Mouse (Mus musculus) limb, embryonic 14.5 days (tissue): ENCODE results near the gene Notum. TPM values are rescaled to one million over a fixed set of nuclear protein-coding genes. Genes with fewer than 3 reads are reported as not detected.
"Not testable (repeated sequence)": the region's sequence is repeated elsewhere in the genome, so short reads cannot be mapped to it uniquely, and the experiment has no call there.

Experiments used
- ATAC-seq: fragments of 200-750 bp; cut with Nextera tagmentation; 2 replicates; pipeline ENCODE4 v1.8.0; 2017; ENCODE audit warnings: low read depth, moderate number of reproducible peaks, moderate TSS enrichment; ENCODE audit not compliant: low FRiP score
- DNase-seq: peaks from one replicate; pipeline ENCODE4 v3.0.0-alpha.2; 2015; ENCODE audit warnings: low spot score
- H3K27ac ChIP-seq: fragments of 300-500 bp; sonication (generic); replicated peaks from 2 replicates; pipeline ENCODE4 v1.5.1; 2014; ENCODE audit warnings: low read depth, mild to moderate bottlenecking, low read length, moderate library complexity, mixed read lengths
- H3K27me3 ChIP-seq: fragments of 300-500 bp; sonication (generic); 2 replicates; pipeline ENCODE4 v1.6.1; 2014; ENCODE audit warnings: low read length, mixed read lengths; ENCODE audit not compliant: control insufficient read depth, insufficient read depth
- H3K36me3 ChIP-seq: fragments of 300-500 bp; sonication (generic); 2 replicates; pipeline ENCODE4 v1.6.1; 2014; ENCODE audit warnings: mild to moderate bottlenecking, low read length, moderate library complexity, mixed read lengths; ENCODE audit not compliant: control insufficient read depth, insufficient read depth
- H3K4me1 ChIP-seq: fragments of 300-500 bp; sonication (generic); 2 replicates; pipeline ENCODE4 v1.6.1; 2014; ENCODE audit warnings: antibody characterized with exemption, low read length, mixed read lengths; ENCODE audit not compliant: control insufficient read depth, insufficient read depth
- H3K4me2 ChIP-seq: fragments of 300-500 bp; sonication (generic); replicated peaks from 2 replicates; pipeline ENCODE4 v1.6.1; 2014; ENCODE audit warnings: low read depth, mild to moderate bottlenecking, low read length, moderate library complexity; ENCODE audit not compliant: severe bottlenecking
- H3K4me3 ChIP-seq: fragments of 300-500 bp; sonication (generic); replicated peaks from 2 replicates; pipeline ENCODE4 v1.5.1; 2014; ENCODE audit warnings: low read length
- H3K9ac ChIP-seq: fragments of 300-500 bp; sonication (generic); 2 replicates; pipeline ENCODE4 v1.6.1; 2014; ENCODE audit warnings: mild to moderate bottlenecking, low read depth, low read length, moderate library complexity; ENCODE audit not compliant: severe bottlenecking
- H3K9me3 ChIP-seq: fragments of 300-500 bp; sonication (generic); 2 replicates; pipeline ENCODE4 v1.6.1; 2016; ENCODE audit warnings: low read length; ENCODE audit not compliant: control insufficient read depth
- POLR2A ChIP-seq: fragments of 200-500 bp; IDR thresholded peaks from 2 replicates; pipeline ENCODE4 v1.8.0; 2012; ENCODE audit warnings: inconsistent platforms, mild to moderate bottlenecking, moderate library complexity, borderline replicate concordance; ENCODE audit not compliant: insufficient read depth, insufficient read length; ENCODE audit errors: extremely low read depth
- WGBS: fragments of 180-500 bp; shearing (Covaris S2); extraction: QIAGEN DNeasy Blood & Tissue Kit; methylation state at CpG from one replicate; pipeline ENCODE4 v1.1.7; 2014; 5-methylcytosine and 5-hydroxymethylcytosine counted together
- polyA plus RNA-seq, 2 experiments: library from polyadenylated mRNA; depleted of rRNA in 1 of 2; stranded (reverse) in 1 of 2; unstranded in 1 of 2; fragments of >200 nt; fragmentation: Nextera tagmentation in 1 of 2; extraction: Ambion mirVana in 1 of 2; gene quantifications; 2 replicates each; pipeline versions ENCODE4 v1.2.1 to v1.2.3; 2012 to 2014

Notum gene
- polyA plus RNA-seq, 2 experiments: 4.7 to 12.8 TPM

DNA sequence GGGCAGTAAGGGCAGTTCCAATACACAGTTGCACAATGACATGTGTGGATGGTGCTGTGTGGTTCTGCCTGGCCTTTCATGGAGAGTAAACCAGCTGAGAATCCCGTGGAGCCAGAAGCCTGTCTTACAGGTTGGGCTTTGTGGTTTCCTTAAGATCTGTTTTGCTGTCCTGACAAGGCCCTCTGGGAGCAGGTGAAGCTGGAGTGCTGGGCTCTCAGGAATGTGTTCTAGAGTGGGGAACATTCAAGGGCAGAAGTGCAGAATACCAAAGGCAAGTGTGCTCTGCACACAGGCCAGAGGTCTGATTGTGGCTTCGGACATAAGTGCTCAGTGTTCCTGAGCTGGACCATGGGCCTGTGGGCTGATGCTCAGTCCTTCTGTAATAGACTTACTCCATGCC is 23.7 kb upstream of the Notum start:
- H3K27ac ChIP-seq: no peak overlapping the region
- H3K4me1 ChIP-seq: no peaks in the 10 kb centered on the region
- no peaks in the 10 kb centered on the region for H3K9me3 ChIP-seq
- no peaks in the 10 kb centered on the region for H3K27me3 ChIP-seq
- DNase-seq (no peak), ATAC-seq (no peak)
- H3K9ac ChIP-seq: no peak overlapping the region
- TF ChIP-seq POLR2A: no peak
- peaks cover 66% of the 10 kb centered on the region for H3K36me3 ChIP-seq
- H3K4me3 ChIP-seq: no peak overlapping the region
- 77% methylated on average over 2 of the region's 2 CpGs for WGBS
- H3K4me2 ChIP-seq: no peak overlapping the region

- Histone ChIP-seq H3K9me3 (no peaks in the 10 kb centered on the region), H3K36me3 (peaks cover 66% of the 10 kb centered on the region)
- ATAC-seq: no peak
Measured at GRCm38 (mm10) chr11:120684086-120684485, 23.1 kb upstream of the Notum start.

GRCm38 (mm10) chr11:120683536-120683935 is 22.6 kb upstream of the Notum start:
- H3K36me3 ChIP-seq: peaks cover 64% of the 10 kb centered on the region
- TF ChIP-seq POLR2A: no peak
- H3K9me3 ChIP-seq: no peaks in the 10 kb centered on the region
- no peak overlapping the region for H3K4me2 ChIP-seq
- ATAC-seq (no peak), DNase-seq (no peak)
- WGBS: 97% methylated on average over 3 of the region's 3 CpGs
- no peaks in the 10 kb centered on the region for H3K27me3 ChIP-seq
- no peak overlapping the region for H3K9ac ChIP-seq
- no peak overlapping the region for H3K27ac ChIP-seq
- H3K4me1 ChIP-seq: no peaks in the 10 kb centered on the region
- H3K4me3 ChIP-seq: no peak overlapping the region

More at GRCm38 (mm10) chr11:120684086-120684485, 23.1 kb upstream of the Notum start:
- DNase-seq: no peak
- no peak for TF ChIP-seq POLR2A
- no peak overlapping the region for H3K4me2 ChIP-seq
- WGBS: 70% methylated on average over 2 of the region's 2 CpGs
- H3K4me3 ChIP-seq: no peak overlapping the region
- no peak overlapping the region for H3K9ac ChIP-seq
- no peaks in the 10 kb centered on the region for H3K27me3 ChIP-seq
- no peak overlapping the region for H3K27ac ChIP-seq
- H3K4me1 ChIP-seq: no peaks in the 10 kb centered on the region

- Histone ChIP-seq H3K9me3 (no peaks in the 10 kb centered on the region), H3K4me2 (no peak overlapping the region), H3K4me1 (no peaks in the 10 kb centered on the region), H3K27me3 (no peaks in the 10 kb centered on the region), H3K9ac (no peak overlapping the region), H3K4me3 (no peak overlapping the region), H3K36me3 (peaks cover 67% of the 10 kb centered on the region), H3K27ac (no peak overlapping the region)
- ATAC-seq (no peak), DNase-seq (no peak)
- WGBS: 88% methylated on average over 5 of the region's 5 CpGs
- TF ChIP-seq POLR2A: no peak
Measured at GRCm38 (mm10) chr11:120682683-120683082, 21.7 kb upstream of the Notum start.

DNA sequence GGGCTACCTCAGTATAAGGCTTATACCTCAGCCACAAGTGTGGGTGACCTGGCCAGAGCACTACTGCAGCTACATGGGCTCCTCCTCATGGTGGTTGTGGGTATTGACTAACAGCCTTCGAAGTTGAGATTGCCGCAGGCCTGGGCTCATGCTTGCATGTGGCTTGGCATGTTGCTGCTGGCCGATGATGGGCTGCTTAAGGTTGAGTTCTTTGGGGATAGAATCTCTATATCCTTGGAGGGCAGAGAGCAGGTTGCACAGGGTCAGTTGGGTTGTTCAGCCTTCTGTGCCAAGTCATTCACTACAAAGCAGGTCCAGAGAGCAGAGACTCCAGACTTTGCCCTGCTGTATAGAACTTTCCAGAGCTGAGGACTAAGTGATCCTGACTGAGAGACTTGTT is 18.9 kb upstream of the Notum start:
- no peak for DNase-seq
- 84% methylated on average over 3 of the region's 3 CpGs for WGBS
- no peak overlapping the region for H3K9ac ChIP-seq
- H3K4me3 ChIP-seq: no peak overlapping the region
- H3K9me3 ChIP-seq: no peaks in the 10 kb centered on the region
- peaks cover 60% of the 10 kb centered on the region for H3K36me3 ChIP-seq
- ATAC-seq: no peak
- H3K27ac ChIP-seq: no peak overlapping the region
- no peaks in the 10 kb centered on the region for H3K4me1 ChIP-seq
- TF ChIP-seq POLR2A: no peak
- H3K27me3 ChIP-seq: no peaks in the 10 kb centered on the region
- no peak overlapping the region for H3K4me2 ChIP-seq

DNA sequence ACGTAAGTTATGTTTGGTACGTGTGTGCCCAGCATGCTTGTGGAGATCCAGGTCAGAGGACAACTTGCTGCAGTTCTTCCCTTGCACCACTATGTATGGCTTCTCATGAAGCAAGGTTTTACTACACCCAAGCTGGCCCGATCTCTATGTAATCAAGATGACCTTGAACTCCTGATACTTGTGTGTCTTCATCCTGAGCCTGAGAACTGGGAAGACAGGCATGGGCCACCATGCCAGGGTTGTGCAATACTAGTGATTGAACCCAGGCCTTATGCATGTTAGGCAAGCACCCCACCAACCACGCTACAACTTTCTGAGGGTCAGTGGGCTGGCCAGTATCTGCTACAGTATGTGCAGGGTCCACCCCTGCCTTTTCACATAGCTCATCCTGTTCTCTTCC is 16.0 kb upstream of the Notum start:
- WGBS: 92% methylated on average over 4 of the region's 4 CpGs
- Histone ChIP-seq H3K9me3 (no peaks in the 10 kb centered on the region), H3K9ac (no peak overlapping the region), H3K27ac (no peak overlapping the region), H3K36me3 (peaks cover 40% of the 10 kb centered on the region), H3K27me3 (no peaks in the 10 kb centered on the region), H3K4me2 (no peak overlapping the region), H3K4me3 (no peak overlapping the region), H3K4me1 (peaks cover 9% of the 10 kb centered on the region)
- DNase-seq: no peak
- no peak for TF ChIP-seq POLR2A
- no peak for ATAC-seq

- H3K36me3 ChIP-seq: peaks cover 34% of the 10 kb centered on the region
- not testable (repeated sequence) for H3K4me3 ChIP-seq, H3K4me1 ChIP-seq, H3K9me3 ChIP-seq, H3K4me2 ChIP-seq, ATAC-seq, DNase-seq, H3K9ac ChIP-seq, H3K27ac ChIP-seq, H3K27me3 ChIP-seq
- 90% methylated on average over 5 of the region's 5 CpGs for WGBS
Measured at GRCm38 (mm10) chr11:120675875-120676274, 14.9 kb upstream of the Notum start.
